Mouse (Mus musculus) stomach, postnatal 0 days (tissue): ENCODE data around the gene Ctnna2.

Source experiments
- CTCF ChIP-seq: IDR thresholded peaks from 2 replicates; pipeline ENCODE4 v1.5.1; 2016; ENCODE audit warnings: antibody characterized with exemption, low read depth, mild to moderate bottlenecking, moderate library complexity
- EP300 ChIP-seq: optimal IDR thresholded peaks from 2 replicates; pipeline ENCODE3; 2016; ENCODE audit warnings: antibody characterized with exemption

GRCm38 (mm10) chr6:77687173-77687572 is 292.3 kb downstream of the Ctnna2 start:
- TF ChIP-seq EP300 = no peak
- TF ChIP-seq CTCF = no peak
